Mouse (Mus musculus): Measurements from ENCODE around the gene Msantd2. TPM values are rescaled to one million over a fixed set of nuclear protein-coding genes. Genes with fewer than 3 reads are reported as not detected.
A peak's percentile ranks its signal among the peaks of the same experiment; 100 is the strongest.

Gene Msantd2
- polyA plus RNA-seq, 1 experiment from 2014 or later: 35.8 TPM

DNA sequence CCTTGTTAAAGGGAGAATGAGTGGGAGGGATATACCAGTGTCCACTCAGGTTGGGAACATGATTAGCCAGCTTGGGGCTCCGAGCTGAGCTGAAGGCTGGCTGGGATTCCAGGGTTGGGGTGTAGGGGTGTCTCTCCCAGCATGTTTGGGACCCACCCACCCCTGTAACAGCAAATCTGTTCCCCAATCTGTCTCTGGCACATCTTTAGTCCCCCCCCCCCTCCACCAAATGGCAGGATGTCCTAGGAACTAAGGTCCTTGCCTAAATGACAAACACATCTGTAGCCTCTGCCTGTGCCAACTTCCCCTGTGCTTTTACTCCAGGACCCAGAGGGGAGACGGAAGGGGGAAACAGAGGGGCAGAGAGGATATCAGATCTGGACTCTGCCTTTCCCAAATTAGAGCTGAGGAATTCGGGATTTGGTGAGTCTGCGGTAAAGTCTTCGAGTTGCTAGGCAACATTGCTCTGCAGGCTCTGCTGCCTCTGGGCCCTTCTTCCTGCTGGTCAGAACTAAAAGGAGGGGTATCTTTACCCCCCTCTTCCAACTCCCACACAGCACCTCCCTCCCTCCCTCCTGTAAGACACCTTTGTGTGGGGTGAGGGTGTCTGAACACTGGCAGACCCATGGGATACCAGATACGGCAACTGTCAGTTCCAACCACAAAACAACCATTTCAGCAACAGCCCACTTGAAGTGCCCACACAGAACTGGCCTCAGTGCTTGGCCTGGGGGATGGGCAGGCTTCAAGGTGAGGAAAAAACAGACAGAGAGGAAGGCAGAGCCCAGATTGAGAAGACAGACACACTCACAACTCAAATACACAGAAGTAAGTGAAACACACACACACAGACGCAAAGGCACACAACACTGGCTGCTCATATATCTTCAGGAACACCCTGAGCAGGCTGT lies 66.0 kb downstream of the Msantd2 start, which contains the start of gene Siae:
TSS of gene Siae (plus strand) at position 861 of the 911 bp plus-strand sequence.
- Histone ChIP-seq H3K4me3 (ENCODE audit: low read depth, low read length) (no peak within 1 kb of the TSS), H3K4me2 (no peak within 1 kb of the TSS), H3K27me3 (ENCODE audit: control insufficient read depth, insufficient read depth, low read length) (peaks cover 31% of the 10 kb centered on the region), H3K27ac (ENCODE audit: low read depth, low read length) (no peak within 1 kb of the TSS), H3K9me3 (ENCODE audit: control insufficient read depth, low read length) (no peaks in the 10 kb centered on the region), H3K36me3 (ENCODE audit: control insufficient read depth, insufficient read depth, low read length) (no peaks in the 10 kb centered on the region), H3K9ac (ENCODE audit: low read length) (no peak within 1 kb of the TSS), H3K4me1 (ENCODE audit: control insufficient read depth, insufficient read depth, low read length) (peaks cover 5% of the 10 kb centered on the region; the same call in 1 of the 2 replicates)
- ATAC-seq (ENCODE audit: low FRiP score) (no peak), DNase-seq (ENCODE audit: low spot score, missing footprints) (no peak)
- 21% methylated on average over 7 of the region's 7 CpGs for WGBS

DNA sequence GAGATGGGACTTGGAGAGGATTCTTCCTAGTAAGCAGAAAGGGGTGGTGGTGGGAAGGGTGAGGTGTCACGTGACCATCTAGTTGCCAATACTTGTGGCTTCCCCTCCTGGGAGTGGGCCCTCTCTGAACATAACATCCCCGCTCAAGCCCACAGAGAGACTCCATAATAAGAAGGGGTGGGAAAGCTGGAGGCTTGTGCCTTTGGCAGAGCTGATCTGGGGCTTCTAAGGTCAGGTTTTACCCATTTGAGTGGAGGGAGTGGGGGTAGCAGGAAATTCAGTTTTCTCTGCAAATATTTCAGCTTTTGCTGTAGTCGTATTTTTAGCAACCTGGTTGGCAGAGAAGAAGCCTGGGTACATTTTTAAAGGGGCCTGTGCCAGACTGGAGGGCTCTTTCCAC lies 67.2 kb downstream of the Msantd2 start:
- H3K27ac ChIP-seq (ENCODE audit: low read depth, low read length): no peak overlapping the region
- 76% methylated on average over 3 of the region's 3 CpGs for WGBS
- H3K9me3 ChIP-seq (ENCODE audit: control insufficient read depth, low read length): no peaks in the 10 kb centered on the region
- H3K9ac ChIP-seq (ENCODE audit: low read length): no peak overlapping the region
- no peaks in the 10 kb centered on the region for H3K36me3 ChIP-seq (ENCODE audit: control insufficient read depth, insufficient read depth, low read length)
- ATAC-seq (ENCODE audit: low FRiP score) (no peak), DNase-seq (ENCODE audit: low spot score, missing footprints) (no peak)
- H3K4me2 ChIP-seq: no peak overlapping the region
- no peak overlapping the region for H3K4me3 ChIP-seq (ENCODE audit: low read depth, low read length)
- peaks cover 18% of the 10 kb centered on the region for H3K27me3 ChIP-seq (ENCODE audit: control insufficient read depth, insufficient read depth, low read length)
- H3K4me1 ChIP-seq (ENCODE audit: control insufficient read depth, insufficient read depth, low read length): peaks cover 5% of the 10 kb centered on the region; the same call in 1 of the 2 replicates

DNA sequence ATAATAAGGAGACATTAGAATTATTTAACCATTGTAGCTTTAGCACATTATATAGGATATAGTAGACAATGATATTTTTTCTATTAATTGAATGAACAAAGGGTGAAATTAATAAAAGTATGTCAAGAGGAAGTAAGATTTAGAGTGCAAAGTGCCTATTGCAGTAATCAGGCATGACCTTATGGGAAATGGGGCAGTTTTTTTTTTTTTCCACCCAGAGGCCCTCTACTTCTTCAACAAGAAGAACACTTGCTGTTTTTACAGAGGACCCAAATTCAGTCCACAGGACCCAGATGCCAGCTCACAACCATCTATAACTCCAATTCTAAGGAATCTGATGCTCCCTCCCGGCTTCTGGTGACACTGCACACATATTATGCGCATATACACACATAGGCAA lies 71.5 kb downstream of the Msantd2 start:
- Histone ChIP-seq H3K9me3 (ENCODE audit: control insufficient read depth, low read length) (no peaks in the 10 kb centered on the region), H3K4me2 (no peak overlapping the region), H3K9ac (ENCODE audit: low read length) (no peak overlapping the region), H3K27ac (ENCODE audit: low read depth, low read length) (no peak overlapping the region), H3K4me1 (ENCODE audit: control insufficient read depth, insufficient read depth, low read length) (no peaks in the 10 kb centered on the region), H3K27me3 (ENCODE audit: control insufficient read depth, insufficient read depth, low read length) (no peaks in the 10 kb centered on the region), H3K4me3 (ENCODE audit: low read depth, low read length) (no peak overlapping the region), H3K36me3 (ENCODE audit: control insufficient read depth, insufficient read depth, low read length) (no peaks in the 10 kb centered on the region)
- ATAC-seq (ENCODE audit: low FRiP score) (no peak), DNase-seq (ENCODE audit: low spot score, missing footprints) (peak; percentile 8)
- 91% methylated on average over 2 of the region's 2 CpGs for WGBS

DNA sequence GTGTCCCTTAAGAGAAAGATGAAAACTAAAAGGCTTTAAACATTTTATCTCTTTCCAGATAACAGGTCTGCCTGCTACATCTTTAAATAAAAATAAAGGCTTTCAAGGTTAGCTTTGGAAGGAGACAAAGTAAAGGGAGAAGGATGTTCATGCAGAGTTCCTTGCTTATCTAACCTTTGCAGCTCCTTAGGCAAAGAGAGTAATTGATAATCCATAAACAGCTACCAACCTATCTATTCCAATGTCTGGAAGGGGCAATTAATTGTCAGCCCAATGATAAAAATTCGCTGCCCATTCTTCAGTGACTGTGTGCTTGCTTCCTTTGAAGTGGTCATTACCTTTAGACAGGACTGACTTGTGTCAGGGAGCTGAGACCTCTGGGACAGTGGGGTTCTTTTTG lies 74.7 kb downstream of the Msantd2 start:
- ATAC-seq (ENCODE audit: low FRiP score): no peak
- Histone ChIP-seq H3K4me1 (ENCODE audit: control insufficient read depth, insufficient read depth, low read length) (no peaks in the 10 kb centered on the region), H3K9me3 (ENCODE audit: control insufficient read depth, low read length) (no peaks in the 10 kb centered on the region), H3K9ac (ENCODE audit: low read length) (no peak overlapping the region), H3K27me3 (ENCODE audit: control insufficient read depth, insufficient read depth, low read length) (no peaks in the 10 kb centered on the region), H3K4me3 (ENCODE audit: low read depth, low read length) (no peak overlapping the region), H3K27ac (ENCODE audit: low read depth, low read length) (no peak overlapping the region), H3K36me3 (ENCODE audit: control insufficient read depth, insufficient read depth, low read length) (no peaks in the 10 kb centered on the region), H3K4me2 (no peak overlapping the region)
- WGBS: 64% methylated on average over 1 of the region's 1 CpGs
- DNase-seq (ENCODE audit: low spot score, missing footprints): no peak

DNA sequence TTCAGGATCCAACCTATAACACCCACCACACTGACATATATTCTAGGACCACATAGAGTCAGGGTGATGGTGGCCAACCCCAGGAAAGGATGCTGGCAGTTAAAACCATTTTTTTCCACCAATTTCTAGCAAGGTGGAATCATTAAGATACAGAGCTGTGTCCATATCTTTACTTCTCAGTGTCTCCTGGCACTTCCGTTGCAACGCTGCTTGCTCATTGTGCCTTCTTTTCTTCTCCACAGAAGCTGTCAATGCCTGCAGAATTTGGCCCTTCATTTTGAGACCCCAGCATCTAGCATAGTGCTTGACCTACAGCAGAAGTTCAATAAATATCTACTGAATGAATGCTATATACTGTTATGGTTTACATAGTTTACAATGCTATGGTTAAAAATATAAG lies 77.9 kb downstream of the Msantd2 start:
- no peaks in the 10 kb centered on the region for H3K4me1 ChIP-seq (ENCODE audit: control insufficient read depth, insufficient read depth, low read length)
- no peaks in the 10 kb centered on the region for H3K27me3 ChIP-seq (ENCODE audit: control insufficient read depth, insufficient read depth, low read length)
- no peak overlapping the region for H3K4me3 ChIP-seq (ENCODE audit: low read depth, low read length)
- H3K9ac ChIP-seq (ENCODE audit: low read length): no peak overlapping the region
- no peaks in the 10 kb centered on the region for H3K9me3 ChIP-seq (ENCODE audit: control insufficient read depth, low read length)
- DNase-seq (ENCODE audit: low spot score, missing footprints) (no peak), ATAC-seq (ENCODE audit: low FRiP score) (no peak)
- H3K27ac ChIP-seq (ENCODE audit: low read depth, low read length): no peak overlapping the region
- WGBS: 95% methylated on average over 2 of the region's 2 CpGs
- no peak overlapping the region for H3K4me2 ChIP-seq
- H3K36me3 ChIP-seq (ENCODE audit: control insufficient read depth, insufficient read depth, low read length): no peaks in the 10 kb centered on the region

DNA sequence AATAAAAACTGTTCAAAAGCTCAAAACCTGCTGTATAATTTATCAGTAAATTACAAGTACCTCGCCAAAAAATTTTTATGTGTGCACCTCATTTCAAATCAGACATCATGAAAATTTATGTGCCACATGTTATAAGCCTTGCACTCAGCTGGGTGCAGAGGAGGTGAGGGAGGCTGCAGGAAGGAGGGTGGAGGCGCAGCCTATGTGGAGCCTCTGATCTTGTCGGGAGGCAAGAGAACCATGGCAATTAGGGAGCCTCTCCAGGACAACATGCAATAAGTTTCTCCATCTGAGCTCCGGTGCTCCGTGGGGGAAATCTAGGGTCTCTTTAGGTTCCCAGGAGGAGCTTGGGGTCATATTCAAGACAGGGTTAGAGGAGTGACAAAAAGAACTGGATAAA lies 78.3 kb downstream of the Msantd2 start:
- H3K4me2 ChIP-seq: no peak overlapping the region
- no peak for ATAC-seq (ENCODE audit: low FRiP score)
- 62% methylated on average over 5 of the region's 5 CpGs for WGBS

DNA sequence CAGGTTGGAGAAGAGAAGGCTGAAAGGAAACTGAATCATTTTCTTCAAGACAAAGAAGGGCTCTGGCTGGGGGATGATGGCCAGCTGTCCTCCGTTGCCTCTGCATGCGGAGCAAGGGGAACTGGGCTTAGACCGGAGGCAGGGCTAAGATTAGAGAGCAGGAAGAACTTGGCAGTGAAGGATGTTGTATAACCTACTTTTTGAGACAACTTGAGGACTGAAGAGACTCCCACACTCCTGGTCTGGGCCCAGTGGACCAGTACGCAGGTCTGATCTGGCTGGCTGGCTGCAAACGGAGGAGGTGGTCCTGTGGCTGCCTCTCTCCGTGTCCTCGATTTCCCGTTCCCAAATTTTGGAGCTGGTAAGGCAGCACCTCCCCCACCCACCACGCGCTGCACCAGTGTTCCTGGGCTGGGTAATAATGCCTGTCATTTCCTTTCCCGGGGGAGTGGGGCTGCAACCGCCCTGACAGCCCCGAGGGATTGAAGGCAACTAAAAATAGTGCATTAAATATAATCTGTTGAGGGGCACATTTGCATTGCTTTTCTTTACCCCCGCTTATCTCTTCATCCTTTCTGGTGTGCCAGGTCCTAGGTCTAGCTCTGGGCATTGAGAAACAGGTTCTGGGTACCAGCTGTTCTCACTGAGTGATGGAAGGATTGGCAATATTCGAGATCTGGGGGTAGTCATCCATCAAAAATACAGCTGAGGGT lies 78.9 kb downstream of the Msantd2 start:
- WGBS: 51% methylated on average over 15 of the region's 15 CpGs
- DNase-seq (ENCODE audit: low spot score, missing footprints): no peak

More for the DNA sequence above, 78.3 kb downstream of the Msantd2 start:
- Histone ChIP-seq H3K27me3 (ENCODE audit: control insufficient read depth, insufficient read depth, low read length) (no peaks in the 10 kb centered on the region), H3K9me3 (ENCODE audit: control insufficient read depth, low read length) (no peaks in the 10 kb centered on the region), H3K36me3 (ENCODE audit: control insufficient read depth, insufficient read depth, low read length) (no peaks in the 10 kb centered on the region), H3K4me1 (ENCODE audit: control insufficient read depth, insufficient read depth, low read length) (no peaks in the 10 kb centered on the region), H3K9ac (ENCODE audit: low read length) (no peak overlapping the region), H3K4me3 (ENCODE audit: low read depth, low read length) (no peak overlapping the region), H3K27ac (ENCODE audit: low read depth, low read length) (no peak overlapping the region)
- DNase-seq (ENCODE audit: low spot score, missing footprints): no peak

DNA sequence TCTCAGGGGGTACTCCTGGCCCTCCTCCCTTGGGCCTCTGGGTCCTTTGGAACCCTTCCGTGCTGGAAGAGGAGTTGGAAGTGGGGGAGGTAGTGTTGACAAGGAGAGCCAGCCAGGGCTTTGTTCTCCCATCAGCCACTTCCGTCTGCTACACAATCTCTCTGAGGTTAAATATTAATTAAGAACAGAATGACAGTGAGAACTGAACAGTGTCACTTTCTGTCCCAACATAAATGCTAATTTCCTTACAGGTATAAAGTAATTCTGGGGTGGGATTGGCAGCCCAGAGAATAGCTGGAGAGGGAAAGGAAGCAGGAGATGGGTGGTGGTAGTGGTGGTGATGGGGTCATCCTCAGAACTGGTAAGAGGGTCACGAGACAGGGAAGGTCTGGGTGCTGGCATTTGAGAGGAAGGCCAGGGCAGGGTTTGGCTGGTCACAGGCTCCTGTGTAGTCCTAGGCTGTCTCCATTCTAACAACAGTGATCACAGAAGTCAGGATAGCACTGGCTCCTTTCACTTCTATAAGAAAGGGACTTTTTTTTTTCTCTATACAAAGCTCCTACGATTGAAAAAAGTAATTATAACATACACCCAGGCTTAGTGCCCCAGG lies 79.6 kb downstream of the Msantd2 start:
- no peak overlapping the region for H3K4me2 ChIP-seq
- 55% methylated on average over 4 of the region's 4 CpGs for WGBS
- H3K27ac ChIP-seq (ENCODE audit: low read depth, low read length): no peak overlapping the region
- DNase-seq (ENCODE audit: low spot score, missing footprints) (no peak), ATAC-seq (ENCODE audit: low FRiP score) (no peak)
- no peaks in the 10 kb centered on the region for H3K36me3 ChIP-seq (ENCODE audit: control insufficient read depth, insufficient read depth, low read length)
- no peaks in the 10 kb centered on the region for H3K9me3 ChIP-seq (ENCODE audit: control insufficient read depth, low read length)
- no peaks in the 10 kb centered on the region for H3K27me3 ChIP-seq (ENCODE audit: control insufficient read depth, insufficient read depth, low read length)
- no peak overlapping the region for H3K9ac ChIP-seq (ENCODE audit: low read length)
- no peaks in the 10 kb centered on the region for H3K4me1 ChIP-seq (ENCODE audit: control insufficient read depth, insufficient read depth, low read length)
- no peak overlapping the region for H3K4me3 ChIP-seq (ENCODE audit: low read depth, low read length)

More for the DNA sequence above, 78.9 kb downstream of the Msantd2 start:
- Histone ChIP-seq H3K4me3 (ENCODE audit: low read depth, low read length) (no peak overlapping the region), H3K4me2 (no peak overlapping the region), H3K27me3 (ENCODE audit: control insufficient read depth, insufficient read depth, low read length) (no peaks in the 10 kb centered on the region), H3K27ac (ENCODE audit: low read depth, low read length) (no peak overlapping the region), H3K4me1 (ENCODE audit: control insufficient read depth, insufficient read depth, low read length) (no peaks in the 10 kb centered on the region), H3K36me3 (ENCODE audit: control insufficient read depth, insufficient read depth, low read length) (no peaks in the 10 kb centered on the region), H3K9ac (ENCODE audit: low read length) (no peak overlapping the region), H3K9me3 (ENCODE audit: control insufficient read depth, low read length) (no peaks in the 10 kb centered on the region)
- ATAC-seq (ENCODE audit: low FRiP score): no peak
